Mouse (Mus musculus) gastrocnemius, postnatal 36 days (tissue): ENCODE data around the gene Rrp1. TPM values are rescaled to one million over a fixed set of nuclear protein-coding genes. Genes with fewer than 3 reads are reported as not detected.
"Not testable (repeated sequence)": the region's sequence is repeated elsewhere in the genome, so short reads cannot be mapped to it uniquely, and the experiment has no call there.

Source experiments
- DNase-seq, 2 experiments: peaks; one replicate each; pipeline ENCODE4 v3.0.0; 2022
- intact Hi-C: fragments of 180-260 bp; cut with DNase I; formaldehyde crosslinking; loops from one replicate; pipeline ENCODE4 v1.15.1; 2025
- total RNA-seq, 2 experiments: library from RNA; stranded (reverse); gene quantifications; 2 replicates each; pipeline ENCODE4 v1.2.3; 2021

Rrp1 gene
- total RNA-seq, 2 experiments from 2014 or later, result 53.3 to 63.7 TPM

GRCm38 (mm10) chr10:78426117-78426735, 13.4 kb upstream of the Rrp1 start:
- intact Hi-C loops, result no loop called here
- DNase-seq, result no peak

GRCm38 (mm10) chr10:78425181-78426041, 12.6 kb upstream of the Rrp1 start, which contains the start of gene Cstb:
Gene Cstb (plus strand): TSS chr10:78425669.
- intact Hi-C loops, result no loop called here
- peak; percentile 74 for DNase-seq

- DNase-seq, result no peak
- intact Hi-C loops, result no loop called here
Measured at GRCm38 (mm10) chr10:78422614-78423013, 9.8 kb upstream of the Rrp1 start.

GRCm38 (mm10) chr10:78420929-78421328, 8.1 kb upstream of the Rrp1 start:
- intact Hi-C loops, result no loop called here
- no peak for DNase-seq

GRCm38 (mm10) chr10:78418791-78419190, 5.9 kb upstream of the Rrp1 start:
- intact Hi-C loops, result no loop called here
- DNase-seq, result no peak

GRCm38 (mm10) chr10:78417888-78418287, 5.0 kb upstream of the Rrp1 start:
- intact Hi-C loops, result no loop called here
- DNase-seq, result no peak

- intact Hi-C loops, result loop anchor here (5.0 kb wide), 1 partner anchor 233 kb away; no protein-coding TSS in a partner anchor
- DNase-seq, result not testable (repeated sequence)
Measured at GRCm38 (mm10) chr10:78414936-78415335, 2.1 kb upstream of the Rrp1 start.

GRCm38 (mm10) chr10:78413152-78413520, 293 bp upstream of the Rrp1 start:
- intact Hi-C loops, result loop anchor here (5.0 kb wide), 1 partner anchor 231 kb away; no protein-coding TSS in a partner anchor
- DNase-seq, result no peak

- no peak for DNase-seq
- intact Hi-C loops, result loop anchor here (5.0 kb wide), 1 partner anchor 230 kb away; no protein-coding TSS in a partner anchor
Measured at GRCm38 (mm10) chr10:78411851-78412250, 992 bp downstream of the Rrp1 start.

GRCm38 (mm10) chr10:78409035-78409788, 3.6 kb downstream of the Rrp1 start:
- intact Hi-C loops, result no loop called here
- no peak for DNase-seq

GRCm38 (mm10) chr10:78407132-78407531, 5.7 kb downstream of the Rrp1 start:
- no peak for DNase-seq
- intact Hi-C loops, result no loop called here

GRCm38 (mm10) chr10:78406152-78406551, 6.7 kb downstream of the Rrp1 start:
- no peak for DNase-seq
- intact Hi-C loops, result no loop called here

- intact Hi-C loops, result no loop called here
- no peak for DNase-seq
Measured at GRCm38 (mm10) chr10:78402301-78402922, 10.4 kb downstream of the Rrp1 start.

- no peak for DNase-seq
- intact Hi-C loops, result no loop called here
Measured at GRCm38 (mm10) chr10:78401127-78401526, 11.7 kb downstream of the Rrp1 start.

GRCm38 (mm10) chr10:78399090-78399657, 13.7 kb downstream of the Rrp1 start:
- DNase-seq, result no peak
- intact Hi-C loops, result no loop called here

GRCm38 (mm10) chr10:78396625-78396885, 16.3 kb downstream of the Rrp1 start:
- no peak for DNase-seq
- intact Hi-C loops, result no loop called here

- intact Hi-C loops, result no loop called here
- peak; percentile 90 to 92 for DNase-seq
Measured at GRCm38 (mm10) chr10:78395819-78396624, 16.8 kb downstream of the Rrp1 start.

GRCm38 (mm10) chr10:78395377-78395776, 17.5 kb downstream of the Rrp1 start:
- DNase-seq, result no peak
- intact Hi-C loops, result no loop called here

- intact Hi-C loops, result loop anchor here (2.0 to 5.0 kb wide), 3 partner anchors 40 to 113 kb away; partner anchors contain the start of gene Agpat3
- peak; percentile 67 to 77 for DNase-seq
Measured at GRCm38 (mm10) chr10:78392072-78392471, 20.8 kb downstream of the Rrp1 start.
